Mouse (Mus musculus) G1E (cell line): ENCODE measurements at regions not wholly inside any gene's neighbourhood (a gene's known extent, or its start where the extent isn't known, plus 50 kb on each side); places are given as distances from the start of the nearest gene placed in this dataset.

ENCODE experiments used
- CTCF ChIP-seq: IDR thresholded peaks from 2 replicates; pipeline ENCODE4 v1.5.1; 2012; ENCODE audit warnings: low read depth, low read length, inconsistent platforms, mixed read lengths
- GATA1 ChIP-seq: IDR thresholded peaks from 2 replicates; pipeline ENCODE4 v1.6.1; 2012; ENCODE audit warnings: borderline replicate concordance, low read length, inconsistent platforms, mixed read lengths
- TAL1 ChIP-seq: conservative IDR thresholded peaks from 2 replicates; pipeline ENCODE4 v1.6.1; 2012; ENCODE audit warnings: low read depth, low read length, inconsistent platforms, mixed read lengths

DNA sequence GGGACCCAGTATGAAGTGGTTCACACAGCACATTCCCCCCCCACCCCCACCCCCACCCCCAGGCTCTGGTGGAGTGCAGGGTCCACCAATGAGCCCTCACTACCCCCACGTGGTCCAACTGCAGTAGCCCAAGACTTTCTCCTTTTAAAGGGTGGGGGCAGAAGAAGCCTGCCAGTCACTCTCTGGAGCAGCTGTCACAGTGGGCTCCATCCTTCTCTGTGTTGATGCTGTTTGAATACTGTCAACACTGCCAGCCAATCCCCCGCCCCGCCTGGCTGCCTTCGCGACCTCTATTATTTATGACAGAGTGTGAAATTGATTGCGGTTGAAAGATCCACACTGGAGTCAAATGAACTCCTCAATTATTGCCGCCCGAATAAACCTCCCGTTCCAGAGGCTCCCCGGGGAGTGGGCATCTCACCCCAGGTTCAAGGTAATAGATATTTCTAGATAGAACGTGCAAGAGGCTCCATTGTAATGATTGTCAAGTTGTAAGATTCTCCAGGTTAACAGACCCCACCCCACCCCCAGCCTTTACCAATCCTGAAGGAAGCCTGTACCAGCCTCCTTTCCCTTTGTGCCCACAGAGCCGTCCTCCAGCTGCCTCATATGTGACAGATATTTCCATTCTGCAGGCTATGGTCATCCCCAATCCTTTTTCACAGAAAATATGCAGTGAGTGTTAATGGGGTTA, 181.7 kb upstream of the Kdm8 start:
- TF ChIP-seq CTCF (no peak), GATA1 (no peak), TAL1 (no peak)
